Mouse (Mus musculus) B cell, adult (primary cell): ENCODE data around the gene Olfr465-ps1. TPM values are rescaled to one million over a fixed set of nuclear protein-coding genes. Genes with fewer than 3 reads are reported as not detected.

Experiments
- total RNA-seq: library from RNA; stranded (reverse); gene quantifications from 4 replicates; pipeline ENCODE4 v1.2.4, GENCODE M21; 2023; ENCODE audit not compliant: inconsistent age

Olfr465-ps1 gene
- not detected in 4 replicates for total RNA-seq

GRCm38 (mm10) chr13:65137789-65138188, at the start of gene Olfr465-ps1:
Olfr465-ps1 (plus strand) TSS chr13:65138089.

GRCm38 (mm10) chr13:65112459-65113110, 25.3 kb upstream of the Olfr465-ps1 start, which contains the start of gene Mfsd14b:
Mfsd14b (minus strand) TSS chr13:65112975.

GRCm38 (mm10) chr13:65149940-65150339, 12.1 kb downstream of the Olfr465-ps1 start, which contains the start of gene Olfr466:
Olfr466 (plus strand) TSS chr13:65150240.

Other genes starting within 250 kb of the Olfr465-ps1 start
- gene Cntnap3, start 234.1 kb upstream of the Olfr465-ps1 start, total RNA-seq, result not detected in 4 replicates
- not detected in 4 replicates for gene Spata31, start 220.7 kb upstream of the Olfr465-ps1 start, total RNA-seq
- gene Spata31d1c, start 105.0 kb upstream of the Olfr465-ps1 start, total RNA-seq, result not detected in 4 replicates
- gene Prss47, start 85.3 kb upstream of the Olfr465-ps1 start, total RNA-seq, result 0.51 to 1.1 TPM (median 0.90 TPM) in 3 of 4 replicates, not detected in the other
- 45.3 to 51.2 TPM (median 49.5 TPM) in 4 replicates for gene Mfsd14b, start 25.1 kb upstream of the Olfr465-ps1 start, total RNA-seq
- not detected in 4 replicates for gene Olfr466, start 12.2 kb downstream of the Olfr465-ps1 start, total RNA-seq
- not detected in 4 replicates for gene Nlrp4f, start 67.9 kb downstream of the Olfr465-ps1 start, total RNA-seq
- gene Gm10775, start 121.5 kb downstream of the Olfr465-ps1 start, total RNA-seq, result not detected in 4 replicates
- gene Zfp369, start 140.7 kb downstream of the Olfr465-ps1 start, total RNA-seq, result 37.8 to 46.4 TPM (median 41.3 TPM) in 4 replicates